Mouse (Mus musculus) liver, embryonic 14.5 days (tissue): Measurements from ENCODE around the gene Msx3.

ENCODE experiments used
- CTCF ChIP-seq: IDR thresholded peaks from 2 replicates; pipeline ENCODE4 v1.5.1; 2016; ENCODE audit warnings: antibody characterized with exemption, low read depth, control low read depth
- EP300 ChIP-seq: IDR thresholded peaks from 2 replicates; pipeline ENCODE4 v1.6.1; 2016; ENCODE audit warnings: antibody characterized with exemption, low read depth

- TF ChIP-seq CTCF, result no peak
- TF ChIP-seq EP300, result no peak
Measured at GRCm38 (mm10) chr7:139998691-139999350, 50.1 kb downstream of the Msx3 start.
